Mouse (Mus musculus) embryonic fibroblast, embryonic 13.5 days (primary cell): ENCODE data around the gene Ggta1.
"Not testable (repeated sequence)": the region's sequence is repeated elsewhere in the genome, so short reads cannot be mapped to it uniquely, and the experiment has no call there.

ENCODE experiments used
- CTCF ChIP-seq: IDR thresholded peaks from 2 replicates; pipeline ENCODE4 v1.5.1; 2011; ENCODE audit warnings: mild to moderate bottlenecking, control low read depth, low read length, moderate library complexity, borderline replicate concordance; ENCODE audit not compliant: insufficient read depth
- POLR2A ChIP-seq: IDR thresholded peaks from 2 replicates; pipeline ENCODE4 v1.6.1; 2011; ENCODE audit warnings: low read depth, mild to moderate bottlenecking, control low read depth, low read length, moderate library complexity

DNA sequence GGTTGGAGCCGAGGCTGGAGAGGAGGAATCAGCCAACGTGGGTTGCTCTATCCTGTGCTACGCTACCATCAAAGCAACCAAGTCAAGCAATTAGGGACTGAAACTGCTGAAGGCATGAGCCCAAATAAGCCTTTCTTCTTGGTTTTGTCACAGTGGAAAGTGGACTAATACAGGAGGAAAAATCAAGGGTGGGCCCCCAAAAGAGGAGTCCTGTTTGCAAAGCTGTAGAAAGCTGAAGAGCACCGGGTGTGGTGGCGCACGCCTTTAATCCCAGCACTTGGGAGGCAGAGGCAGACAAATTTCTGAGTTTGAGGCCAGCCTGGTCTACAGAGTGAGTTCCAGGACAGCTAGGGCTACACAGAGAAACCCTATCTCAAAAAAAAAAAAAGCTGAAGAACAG, 10.3 kb downstream of the Ggta1 start:
- TF ChIP-seq CTCF, POLR2A: not testable (repeated sequence)
